ENCODE assay signal across 8 mouse cellular contexts in the genomic region with DNA sequence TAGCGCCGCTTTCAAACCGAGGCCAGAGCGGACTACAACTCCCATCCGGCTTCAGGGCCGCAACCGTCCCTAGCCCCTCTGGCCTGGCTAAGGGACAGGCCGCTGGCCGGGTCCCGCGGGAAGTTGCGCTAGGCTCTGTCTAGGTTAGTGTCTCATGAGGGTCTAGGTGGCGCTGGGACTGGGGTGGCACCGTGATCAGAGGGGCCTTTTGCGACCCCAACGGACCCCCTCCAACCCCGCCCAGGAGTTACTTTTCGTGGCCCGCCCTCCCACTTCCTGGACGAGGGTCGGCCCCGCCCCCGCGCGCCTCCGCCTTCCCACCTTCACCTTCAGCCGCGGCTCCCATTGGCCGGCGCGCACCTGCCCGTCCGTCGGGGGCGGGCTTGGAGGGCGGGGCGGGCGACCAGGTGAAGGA. TPM values are rescaled to one million over a fixed set of nuclear protein-coding genes. Genes with fewer than 3 reads are reported as not detected.
DNase-seq lines count a peak whose midpoint lies in the region; ATAC-seq lines count a peak whose summit lies in the region.

Gene Cdc42bpg (plus strand): TSS at position 320 of the 415 bp plus-strand sequence.

- no peaks in the 10 kb centered on the region for H3K27me3 ChIP-seq in intestine, embryonic 16.5 days (replicated peaks; ENCODE audit: control insufficient read depth, insufficient read depth, low read length)
- no peaks in the 10 kb centered on the region; the same call in 1 of the 2 replicates for H3K27me3 ChIP-seq in neural tube, embryonic 13.5 days

- peak; percentile 38 for ATAC-seq in granulocyte monocyte progenitor cell, adult 5-6 weeks (replicated peaks; ENCODE audit: poor library complexity, severe bottlenecking)
- ATAC-seq in intestine, embryonic 16.5 days, result peak; percentile 91
- peak; percentile 83 for ATAC-seq in neural tube, embryonic 13.5 days (ENCODE audit: low read depth)

- DNase-seq in left cerebral cortex, postnatal 36 days (ENCODE audit: low spot score in 2 of 2), result peak; percentile 35 to 42
- DNase-seq in left cerebral cortex, adult 18-20 months (ENCODE audit: low spot score in 2 of 2), result no peak
- DNase-seq in embryo, embryonic 10.5 days (ENCODE audit: low spot score), result peak; percentile 83
- peak; percentile 93 to 95 for DNase-seq in lung, adult 18-20 months
- DNase-seq in testis, postnatal 14 days (ENCODE audit: low spot score), result peak; percentile 91

- H3K4me2 ChIP-seq in intestine, embryonic 16.5 days (ENCODE audit: low read depth, low read length), result peak within 1 kb of the TSS; percentile 59
- H3K4me2 ChIP-seq in neural tube, embryonic 13.5 days, result peak within 1 kb of the TSS; percentile 62

- peaks cover 5% of the 10 kb centered on the region for H3K36me3 ChIP-seq in intestine, embryonic 16.5 days (ENCODE audit: control insufficient read depth, insufficient read depth, low read length)
- H3K36me3 ChIP-seq in neural tube, embryonic 13.5 days, result peaks cover 10% of the 10 kb centered on the region

- no peaks in the 10 kb centered on the region for H3K9me3 ChIP-seq in intestine, embryonic 16.5 days (ENCODE audit: control insufficient read depth, low read length)
- no peaks in the 10 kb centered on the region for H3K9me3 ChIP-seq in neural tube, embryonic 13.5 days

- peak within 1 kb of the TSS; percentile 87 for H3K9ac ChIP-seq in intestine, embryonic 16.5 days (ENCODE audit: low read depth, low read length)
- H3K9ac ChIP-seq in neural tube, embryonic 13.5 days, result peak within 1 kb of the TSS; percentile 72

- intact Hi-C loops in left cerebral cortex, postnatal 36 days (cut with DNase I), result no loop called here

- peaks cover 7% of the 10 kb centered on the region for H3K4me1 ChIP-seq in intestine, embryonic 16.5 days (ENCODE audit: control insufficient read depth, insufficient read depth, low read length)
- H3K4me1 ChIP-seq in neural tube, embryonic 13.5 days (replicated peaks), result peaks cover 10% of the 10 kb centered on the region

- under 1% methylated on average over 38 of the region's 38 CpGs for WGBS in intestine, embryonic 16.5 days
- 2% methylated on average over 28 of the region's 38 CpGs for WGBS in neural tube, embryonic 13.5 days

- H3K4me3 ChIP-seq in intestine, embryonic 16.5 days (ENCODE audit: low read length), result peak within 1 kb of the TSS; percentile 74
- H3K4me3 ChIP-seq in neural tube, embryonic 13.5 days, result peak within 1 kb of the TSS; percentile 55

- peak within 1 kb of the TSS; percentile 77 for H3K27ac ChIP-seq in intestine, embryonic 16.5 days (ENCODE audit: low read length)
- no peak within 1 kb of the TSS; the same call in 1 of the 2 replicates for H3K27ac ChIP-seq in neural tube, embryonic 13.5 days (replicated peaks)

RNA-seq across cellular contexts. Expression of gene Cdc42bpg, which starts in this region (rescaled TPM):
- total RNA-seq in left cerebral cortex, postnatal 36 days (2021), result 1 to 10 TPM; 3.3 to 3.4 TPM
- 1 to 10 TPM; 4.2 to 4.8 TPM for total RNA-seq in left cerebral cortex, adult 18-20 months (2021)
- 2.6 and 4.1 TPM in 2 replicates for total RNA-seq in granulocyte monocyte progenitor cell, adult 5-6 weeks (2014; fragmentation: Nextera tagmentation)
- 3.6 and 4.4 TPM in 2 replicates for total RNA-seq in granulocyte monocyte progenitor cell, adult 5-6 weeks (2017)
- polyA plus RNA-seq in intestine, embryonic 16.5 days (2015; fragmentation: Nextera tagmentation; extraction: Ambion mirVana), result 1.2 and 1.5 TPM in 2 replicates
- polyA plus RNA-seq in neural tube, embryonic 13.5 days (2015; fragmentation: Nextera tagmentation; extraction: Ambion mirVana), result 0.26 and 0.57 TPM in 2 replicates

Comparison
In these comparisons a context has a peak if more than half of its experiments do, and no peak if none do; other contexts are left out.
1. DNase-seq: peak in left cerebral cortex, postnatal 36 days (2 of 2), embryo, embryonic 10.5 days (single experiment), lung, adult 18-20 months (2 of 2) and testis, postnatal 14 days (single experiment); none in left cerebral cortex, adult 18-20 months (0 of 2).
2. Peak in ATAC-seq, H3K4me3 ChIP-seq, H3K9ac ChIP-seq and H3K4me2 ChIP-seq in neural tube, embryonic 13.5 days; RNA of the gene not detected or under 1 TPM.
3. ATAC-seq: peak in every context shown above with its lines; median percentile 91 in intestine, embryonic 16.5 days; 83 in neural tube, embryonic 13.5 days; 38 in granulocyte monocyte progenitor cell, adult 5-6 weeks.